Mouse (Mus musculus) lung, embryonic 15.5 days (tissue): ENCODE measurements at regions not wholly inside any gene's neighbourhood (a gene's known extent, or its start where the extent isn't known, plus 50 kb on each side); places are given as distances from the start of the nearest gene placed in this dataset.
"Not testable (repeated sequence)": the region's sequence is repeated elsewhere in the genome, so short reads cannot be mapped to it uniquely, and the experiment has no call there.

ENCODE experiments used
- ATAC-seq: fragments of 200-750 bp; cut with Nextera tagmentation; 2 replicates; pipeline ENCODE4 v1.8.0; 2017; ENCODE audit warnings: moderate number of reproducible peaks, borderline replicate concordance; ENCODE audit not compliant: low FRiP score, low TSS enrichment; ENCODE audit errors: extremely low read depth
- H3K27ac ChIP-seq: fragments of 300-500 bp; sonication (generic); 2 replicates; pipeline ENCODE4 v1.5.1; 2015; ENCODE audit warnings: moderate library complexity, mild to moderate bottlenecking, inconsistent platforms
- H3K27me3 ChIP-seq: fragments of 300-500 bp; sonication (generic); 2 replicates; pipeline ENCODE4 v1.6.1; 2015; ENCODE audit warnings: inconsistent platforms
- H3K36me3 ChIP-seq: fragments of 300-500 bp; sonication (generic); 2 replicates; pipeline ENCODE4 v1.6.1; 2015; ENCODE audit warnings: inconsistent platforms
- H3K4me1 ChIP-seq: fragments of 300-500 bp; sonication (generic); 2 replicates; pipeline ENCODE4 v1.6.1; 2015; ENCODE audit warnings: inconsistent platforms
- H3K4me2 ChIP-seq: fragments of 300-500 bp; sonication (generic); 2 replicates; pipeline ENCODE4 v1.6.1; 2015; ENCODE audit warnings: inconsistent platforms, mild to moderate bottlenecking, moderate library complexity
- H3K4me3 ChIP-seq: fragments of 300-500 bp; sonication (generic); 2 replicates; pipeline ENCODE4 v1.5.1; 2015; ENCODE audit warnings: mild to moderate bottlenecking, inconsistent platforms
- H3K9ac ChIP-seq: fragments of 300-500 bp; sonication (generic); 2 replicates; pipeline ENCODE4 v1.6.1; 2015; ENCODE audit warnings: inconsistent platforms
- H3K9me3 ChIP-seq: fragments of 300-500 bp; sonication (generic); 2 replicates; pipeline ENCODE4 v1.6.1; 2016; ENCODE audit warnings: inconsistent platforms
- WGBS: fragments of 180-500 bp; shearing (Covaris S2); methylation state at CpG from one replicate; pipeline ENCODE4 v1.1.7; 2015; 5-methylcytosine and 5-hydroxymethylcytosine counted together

- peak; percentile 77; the same call in 1 of the 2 replicates for ATAC-seq
- 35% methylated on average over 6 of the region's 6 CpGs for WGBS
- no peak overlapping the region for H3K4me3 ChIP-seq
- no peaks in the 10 kb centered on the region for H3K36me3 ChIP-seq
- no peaks in the 10 kb centered on the region for H3K27me3 ChIP-seq
- no peak overlapping the region for H3K9ac ChIP-seq
- H3K27ac ChIP-seq = no peak overlapping the region
- H3K4me1 ChIP-seq = 0 out of 2 replicates have a peak, but pooled peaks cover 4% of the 10 kb centered on the region
- H3K9me3 ChIP-seq = no peaks in the 10 kb centered on the region
- no peak overlapping the region for H3K4me2 ChIP-seq
Observed at GRCm38 (mm10) chr14:89642836-89643235, 1171.6 kb upstream of the Pcdh20 start.

- WGBS = 62% methylated on average over 6 of the region's 6 CpGs
- Histone ChIP-seq H3K27ac (no peak overlapping the region), H3K9me3 (no peaks in the 10 kb centered on the region), H3K9ac (no peak overlapping the region), H3K36me3 (no peaks in the 10 kb centered on the region), H3K4me1 (0 out of 2 replicates have a peak, but pooled peaks cover 4% of the 10 kb centered on the region), H3K27me3 (no peaks in the 10 kb centered on the region), H3K4me3 (no peak overlapping the region), H3K4me2 (no peak overlapping the region)
- ATAC-seq = no peak
Observed at GRCm38 (mm10) chr14:89639322-89639721, 1168.1 kb upstream of the Pcdh20 start.

- WGBS = 54% methylated on average over 2 of the region's 2 CpGs
- H3K4me2 ChIP-seq = no peak overlapping the region
- no peak for ATAC-seq
Observed at GRCm38 (mm10) chr14:89636689-89637088, 1165.5 kb upstream of the Pcdh20 start.

GRCm38 (mm10) chr14:89634559-89635124 is 1163.4 kb upstream of the Pcdh20 start:
- Histone ChIP-seq H3K27ac (no peak overlapping the region), H3K36me3 (no peaks in the 10 kb centered on the region), H3K27me3 (no peaks in the 10 kb centered on the region), H3K9me3 (no peaks in the 10 kb centered on the region), H3K4me2 (no peak overlapping the region), H3K4me1 (no peaks in the 10 kb centered on the region), H3K4me3 (no peak overlapping the region), H3K9ac (no peak overlapping the region)
- WGBS = 26% methylated on average over 1 of the region's 1 CpGs
- no peak for ATAC-seq

More at GRCm38 (mm10) chr14:89636689-89637088, 1165.5 kb upstream of the Pcdh20 start:
- H3K4me3 ChIP-seq = no peak overlapping the region
- H3K9ac ChIP-seq = no peak overlapping the region
- H3K9me3 ChIP-seq = no peaks in the 10 kb centered on the region
- H3K4me1 ChIP-seq = no peaks in the 10 kb centered on the region
- no peaks in the 10 kb centered on the region for H3K27me3 ChIP-seq
- H3K27ac ChIP-seq = no peak overlapping the region
- H3K36me3 ChIP-seq = no peaks in the 10 kb centered on the region

GRCm38 (mm10) chr14:89633654-89634053 is 1162.5 kb upstream of the Pcdh20 start:
- H3K27ac ChIP-seq = no peak overlapping the region
- no peak overlapping the region for H3K9ac ChIP-seq
- no peak for ATAC-seq
- H3K27me3 ChIP-seq = no peaks in the 10 kb centered on the region
- no peaks in the 10 kb centered on the region for H3K36me3 ChIP-seq
- WGBS = 80% methylated on average over 1 of the region's 1 CpGs
- no peak overlapping the region for H3K4me3 ChIP-seq
- H3K4me1 ChIP-seq = no peaks in the 10 kb centered on the region
- H3K4me2 ChIP-seq = no peak overlapping the region
- no peaks in the 10 kb centered on the region for H3K9me3 ChIP-seq

- 63% methylated on average over 2 of the region's 2 CpGs for WGBS
- Histone ChIP-seq H3K27me3 (no peaks in the 10 kb centered on the region), H3K4me1 (no peaks in the 10 kb centered on the region), H3K4me2 (no peak overlapping the region), H3K36me3 (no peaks in the 10 kb centered on the region), H3K4me3 (no peak overlapping the region), H3K27ac (no peak overlapping the region), H3K9ac (no peak overlapping the region), H3K9me3 (no peaks in the 10 kb centered on the region)
- ATAC-seq = no peak
Observed at GRCm38 (mm10) chr14:89610670-89611069, 1139.5 kb upstream of the Pcdh20 start.

- not testable (repeated sequence) for H3K27me3 ChIP-seq, H3K4me3 ChIP-seq, H3K4me2 ChIP-seq, H3K4me1 ChIP-seq, H3K36me3 ChIP-seq, H3K9me3 ChIP-seq, H3K9ac ChIP-seq
- H3K27ac ChIP-seq = peak overlapping the region; percentile 57; the same call in 1 of the 2 replicates
- peak; percentile 67; the same call in 1 of the 2 replicates for ATAC-seq
- 37% methylated on average over 10 of the region's 10 CpGs for WGBS
Observed at GRCm38 (mm10) chr14:89609666-89610448, 1138.7 kb upstream of the Pcdh20 start.

GRCm38 (mm10) chr14:89607550-89607949 is 1136.4 kb upstream of the Pcdh20 start:
- H3K9ac ChIP-seq = no peak overlapping the region
- no peaks in the 10 kb centered on the region for H3K27me3 ChIP-seq
- 85% methylated on average over 1 of the region's 1 CpGs for WGBS
- no peak for ATAC-seq
- H3K4me2 ChIP-seq = no peak overlapping the region
- H3K4me3 ChIP-seq = no peak overlapping the region
- H3K4me1 ChIP-seq = no peaks in the 10 kb centered on the region
- H3K27ac ChIP-seq = no peak overlapping the region
- H3K36me3 ChIP-seq = no peaks in the 10 kb centered on the region
- no peaks in the 10 kb centered on the region for H3K9me3 ChIP-seq

GRCm38 (mm10) chr14:89597812-89598211 is 1126.6 kb upstream of the Pcdh20 start:
- no peak overlapping the region for H3K9ac ChIP-seq
- H3K9me3 ChIP-seq = no peaks in the 10 kb centered on the region
- no peaks in the 10 kb centered on the region for H3K4me1 ChIP-seq
- H3K36me3 ChIP-seq = no peaks in the 10 kb centered on the region
- no peak overlapping the region for H3K27ac ChIP-seq
- WGBS = 57% methylated on average over 1 of the region's 1 CpGs
- no peaks in the 10 kb centered on the region for H3K27me3 ChIP-seq
- H3K4me3 ChIP-seq = no peak overlapping the region
- no peak for ATAC-seq
- no peak overlapping the region for H3K4me2 ChIP-seq

GRCm38 (mm10) chr14:89573576-89573975 is 1102.4 kb upstream of the Pcdh20 start:
- H3K4me1 ChIP-seq = no peaks in the 10 kb centered on the region
- H3K27me3 ChIP-seq = no peaks in the 10 kb centered on the region
- H3K9me3 ChIP-seq = no peaks in the 10 kb centered on the region
- H3K4me3 ChIP-seq = no peak overlapping the region
- H3K9ac ChIP-seq = no peak overlapping the region
- H3K36me3 ChIP-seq = no peaks in the 10 kb centered on the region
- H3K27ac ChIP-seq = no peak overlapping the region
- 70% methylated on average over 3 of the region's 3 CpGs for WGBS
- ATAC-seq = no peak
- no peak overlapping the region for H3K4me2 ChIP-seq

GRCm38 (mm10) chr14:89571703-89572102 is 1100.5 kb upstream of the Pcdh20 start:
- H3K27ac ChIP-seq = no peak overlapping the region
- ATAC-seq = no peak
- H3K9ac ChIP-seq = no peak overlapping the region
- H3K36me3 ChIP-seq = no peaks in the 10 kb centered on the region
- 28% methylated on average over 1 of the region's 1 CpGs for WGBS
- no peaks in the 10 kb centered on the region for H3K4me1 ChIP-seq
- H3K4me2 ChIP-seq = no peak overlapping the region
- no peaks in the 10 kb centered on the region for H3K27me3 ChIP-seq
- no peak overlapping the region for H3K4me3 ChIP-seq
- H3K9me3 ChIP-seq = no peaks in the 10 kb centered on the region

- H3K27ac ChIP-seq = no peak overlapping the region
- no peak for ATAC-seq
- H3K4me1 ChIP-seq = no peaks in the 10 kb centered on the region
- no peak overlapping the region for H3K4me3 ChIP-seq
- no peak overlapping the region for H3K9ac ChIP-seq
- no peaks in the 10 kb centered on the region for H3K36me3 ChIP-seq
- H3K9me3 ChIP-seq = no peaks in the 10 kb centered on the region
- 64% methylated on average over 3 of the region's 3 CpGs for WGBS
- H3K27me3 ChIP-seq = no peaks in the 10 kb centered on the region
- no peak overlapping the region for H3K4me2 ChIP-seq
Observed at GRCm38 (mm10) chr14:89559822-89560477, 1088.8 kb upstream of the Pcdh20 start.
